Mouse (Mus musculus): ENCODE results near the gene Tbc1d5.

GRCm38 (mm10) chr17:50710497-50711222 is 468.5 kb downstream of the Tbc1d5 start:
- TF ChIP-seq CTCF (IDR thresholded peaks at IDR 0.05; ENCODE audit: borderline replicate concordance, control insufficient read depth, extremely low read depth, insufficient read depth, low read length, poor library complexity), result no peak
- no peak for TF ChIP-seq POLR2A (IDR thresholded peaks at IDR 0.05; ENCODE audit: control insufficient read depth, extremely low read depth, insufficient read depth, low read length, poor library complexity)

All from thymus, adult 2 months (tissue).